Mouse (Mus musculus): ENCODE data around the gene Trim14. TPM values are rescaled to one million over a fixed set of nuclear protein-coding genes. Genes with fewer than 3 reads are reported as not detected.
A peak's percentile ranks its signal among the peaks of the same experiment; 100 is the strongest.

Trim14 gene
- polyA plus RNA-seq, 1 experiment: 0.38 TPM

DNA sequence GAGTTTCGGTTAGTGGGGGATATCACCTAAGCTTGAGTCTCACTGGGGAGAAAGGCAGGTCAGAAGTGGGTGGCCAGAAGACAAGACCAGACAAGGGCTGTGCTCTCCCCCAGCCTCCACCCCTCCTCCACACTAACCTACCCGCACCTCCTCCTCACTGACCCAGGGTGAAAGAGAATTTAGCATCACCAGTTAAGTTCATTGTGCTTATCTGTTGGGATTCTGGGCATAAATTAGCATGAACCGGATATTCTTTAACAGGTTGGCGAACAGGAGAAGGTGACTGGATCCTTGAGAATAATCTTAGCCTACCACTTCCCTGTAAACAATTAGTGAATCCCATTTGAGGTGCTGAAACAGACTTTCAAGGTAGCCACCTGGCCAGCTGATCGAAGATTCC is 60.8 kb downstream of the Trim14 start:
- TF ChIP-seq GATA1 (IDR thresholded peaks at IDR 0.05; ENCODE audit: low read length) (no peak), TAL1 (IDR thresholded peaks at IDR 0.05; ENCODE audit: low read length) (no peak)
- Histone ChIP-seq H3K4me1 (ENCODE audit: control insufficient read depth) (peaks cover 7% of the 10 kb centered on the region), H3K9me3 (ENCODE audit: control insufficient read depth, low read length) (peaks cover 8% of the 10 kb centered on the region; the same call in 1 of the 2 replicates), H3K36me3 (ENCODE audit: control insufficient read depth) (peaks cover 97% of the 10 kb centered on the region), H3K27me3 (ENCODE audit: control insufficient read depth) (no peaks in the 10 kb centered on the region; the same call in 1 of the 2 replicates), H3K4me3 (replicated peaks) (no peak overlapping the region)

GRCm38 (mm10) chr4:46465740-46466139 is 70.2 kb downstream of the Trim14 start:
- H3K36me3 ChIP-seq (ENCODE audit: control insufficient read depth): peaks cover 100% of the 10 kb centered on the region
- TF ChIP-seq TAL1 (IDR thresholded peaks at IDR 0.05; ENCODE audit: low read length) (no peak), GATA1 (IDR thresholded peaks at IDR 0.05; ENCODE audit: low read length) (no peak)
- H3K9me3 ChIP-seq (ENCODE audit: control insufficient read depth, low read length): no peaks in the 10 kb centered on the region
- H3K4me3 ChIP-seq (replicated peaks): no peak overlapping the region
- no peaks in the 10 kb centered on the region for H3K27me3 ChIP-seq (ENCODE audit: control insufficient read depth)
- peaks cover 51% of the 10 kb centered on the region for H3K4me1 ChIP-seq (ENCODE audit: control insufficient read depth)

DNA sequence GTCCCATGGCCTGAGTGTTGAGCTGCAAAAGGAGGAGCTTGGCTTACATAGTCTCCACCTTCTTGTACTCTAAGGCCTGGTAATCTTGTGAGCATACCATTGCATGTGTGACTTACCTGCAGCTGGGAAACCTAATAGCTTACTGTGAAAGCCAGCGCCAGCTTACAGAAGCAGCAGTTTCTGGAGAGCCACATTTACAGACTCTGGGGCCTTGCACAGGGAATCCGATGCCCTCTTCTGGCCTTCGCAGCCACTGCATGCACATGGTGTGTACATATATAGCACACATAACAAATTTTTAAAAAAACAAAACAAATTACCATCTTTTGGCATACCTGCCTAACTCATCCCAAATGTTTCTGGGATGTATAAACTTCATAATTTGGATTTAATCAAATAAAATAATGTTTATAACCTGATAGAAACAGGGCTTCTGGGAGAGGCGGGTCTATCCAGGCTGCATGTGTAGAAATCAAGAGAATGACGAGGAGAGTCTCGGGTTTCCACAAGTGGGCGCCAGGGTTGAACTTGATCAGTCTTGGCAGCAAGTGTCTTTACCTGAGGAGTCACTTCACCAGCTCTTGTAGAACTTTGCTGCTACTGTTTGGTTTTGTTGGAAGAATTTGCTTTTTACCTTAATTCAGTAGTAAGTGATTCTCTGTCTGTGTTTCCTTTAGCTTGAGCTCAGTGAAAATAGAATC is 72.7 kb downstream of the Trim14 start:
- H3K4me3 ChIP-seq (replicated peaks): no peak overlapping the region
- peaks cover 71% of the 10 kb centered on the region for H3K4me1 ChIP-seq (ENCODE audit: control insufficient read depth)
- peaks cover 100% of the 10 kb centered on the region for H3K36me3 ChIP-seq (ENCODE audit: control insufficient read depth)
- H3K9me3 ChIP-seq (ENCODE audit: control insufficient read depth, low read length): no peaks in the 10 kb centered on the region
- TF ChIP-seq GATA1 (IDR thresholded peaks at IDR 0.05; ENCODE audit: low read length) (no peak), TAL1 (IDR thresholded peaks at IDR 0.05; ENCODE audit: low read length) (no peak)
- H3K27me3 ChIP-seq (ENCODE audit: control insufficient read depth): no peaks in the 10 kb centered on the region

DNA sequence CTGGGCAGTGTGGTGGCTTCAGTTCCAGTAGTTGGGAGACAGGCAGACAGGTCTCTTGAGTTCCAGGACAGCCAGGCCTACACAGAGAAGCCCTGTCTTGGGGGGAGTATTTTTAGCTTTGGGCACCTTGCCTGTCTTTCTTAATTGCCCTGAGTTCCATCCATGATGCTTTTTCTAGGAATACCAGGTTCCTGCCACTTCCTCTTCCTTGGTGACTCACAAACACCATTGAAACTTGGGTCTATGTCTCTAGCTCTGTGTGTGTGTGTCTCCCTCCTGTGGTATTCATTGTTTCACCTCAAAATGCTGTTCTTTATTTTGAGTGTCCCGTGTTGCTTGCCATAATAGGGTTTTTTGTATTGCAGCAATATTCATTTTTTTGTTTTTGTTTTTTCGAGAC is 77.5 kb downstream of the Trim14 start:
- TF ChIP-seq GATA1 (IDR thresholded peaks at IDR 0.05; ENCODE audit: low read length): no peak
- no peak for TF ChIP-seq TAL1 (IDR thresholded peaks at IDR 0.05; ENCODE audit: low read length)
- peaks cover 93% of the 10 kb centered on the region for H3K4me1 ChIP-seq (ENCODE audit: control insufficient read depth)
- H3K27me3 ChIP-seq (ENCODE audit: control insufficient read depth): no peaks in the 10 kb centered on the region
- H3K4me3 ChIP-seq (replicated peaks): peak overlapping the region; percentile 96
- peaks cover 100% of the 10 kb centered on the region for H3K36me3 ChIP-seq (ENCODE audit: control insufficient read depth)
- no peaks in the 10 kb centered on the region for H3K9me3 ChIP-seq (ENCODE audit: control insufficient read depth, low read length)

DNA sequence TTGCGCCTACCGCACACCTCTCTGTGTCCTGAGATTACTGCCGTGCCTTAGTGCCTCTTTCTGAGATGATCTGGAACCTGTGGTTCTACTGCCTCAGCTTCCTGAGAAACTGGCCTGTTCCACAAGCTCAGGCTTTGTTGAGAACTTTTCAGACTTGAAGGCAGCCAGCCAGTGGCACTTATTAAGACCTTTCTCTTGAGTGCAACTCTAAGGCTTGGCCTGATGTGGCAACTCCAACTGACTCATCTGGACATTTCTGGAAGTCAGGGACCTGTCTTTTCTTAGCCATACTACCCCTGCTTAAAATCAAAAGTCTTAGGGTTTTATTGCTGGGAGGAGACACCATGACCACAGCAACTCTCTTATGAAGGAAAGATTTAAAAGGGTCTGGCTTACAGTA is 78.8 kb downstream of the Trim14 start:
- TF ChIP-seq TAL1 (IDR thresholded peaks at IDR 0.05; ENCODE audit: low read length): no peak
- TF ChIP-seq GATA1 (IDR thresholded peaks at IDR 0.05; ENCODE audit: low read length): no peak
- no peaks in the 10 kb centered on the region for H3K9me3 ChIP-seq (ENCODE audit: control insufficient read depth, low read length)
- H3K36me3 ChIP-seq (ENCODE audit: control insufficient read depth): peaks cover 100% of the 10 kb centered on the region
- H3K4me1 ChIP-seq (ENCODE audit: control insufficient read depth): peaks cover 93% of the 10 kb centered on the region
- no peaks in the 10 kb centered on the region for H3K27me3 ChIP-seq (ENCODE audit: control insufficient read depth)
- peak overlapping the region; percentile 96 for H3K4me3 ChIP-seq (replicated peaks)

- Histone ChIP-seq H3K36me3 (ENCODE audit: control insufficient read depth) (peaks cover 100% of the 10 kb centered on the region), H3K4me3 (replicated peaks) (peak overlapping the region; percentile 96), H3K27me3 (ENCODE audit: control insufficient read depth) (no peaks in the 10 kb centered on the region), H3K9me3 (ENCODE audit: control insufficient read depth, low read length) (no peaks in the 10 kb centered on the region), H3K4me1 (ENCODE audit: control insufficient read depth) (peaks cover 91% of the 10 kb centered on the region)
- no peak for TF ChIP-seq TAL1 (IDR thresholded peaks at IDR 0.05; ENCODE audit: low read length)
- no peak for TF ChIP-seq GATA1 (IDR thresholded peaks at IDR 0.05; ENCODE audit: low read length)
Observed at GRCm38 (mm10) chr4:46456762-46457161, 79.2 kb downstream of the Trim14 start.

- Histone ChIP-seq H3K36me3 (ENCODE audit: control insufficient read depth) (peaks cover 76% of the 10 kb centered on the region), H3K27me3 (ENCODE audit: control insufficient read depth) (no peaks in the 10 kb centered on the region), H3K9me3 (ENCODE audit: control insufficient read depth, low read length) (no peaks in the 10 kb centered on the region), H3K4me3 (replicated peaks) (peak overlapping the region; percentile 96), H3K4me1 (ENCODE audit: control insufficient read depth) (peaks cover 83% of the 10 kb centered on the region)
- TF ChIP-seq TAL1 (IDR thresholded peaks at IDR 0.05; ENCODE audit: low read length): no peak
- no peak for TF ChIP-seq GATA1 (IDR thresholded peaks at IDR 0.05; ENCODE audit: low read length)
Observed at GRCm38 (mm10) chr4:46454097-46454864, 81.7 kb downstream of the Trim14 start.

- Histone ChIP-seq H3K36me3 (ENCODE audit: control insufficient read depth) (peaks cover 72% of the 10 kb centered on the region), H3K9me3 (ENCODE audit: control insufficient read depth, low read length) (no peaks in the 10 kb centered on the region), H3K27me3 (ENCODE audit: control insufficient read depth) (no peaks in the 10 kb centered on the region), H3K4me1 (ENCODE audit: control insufficient read depth) (peaks cover 83% of the 10 kb centered on the region), H3K4me3 (replicated peaks) (peak overlapping the region; percentile 96)
- TF ChIP-seq TAL1 (IDR thresholded peaks at IDR 0.05; ENCODE audit: low read length): no peak
- no peak for TF ChIP-seq GATA1 (IDR thresholded peaks at IDR 0.05; ENCODE audit: low read length)
Observed at GRCm38 (mm10) chr4:46452855-46453719, 82.9 kb downstream of the Trim14 start.
